Mouse (Mus musculus): Measurements from ENCODE around the gene Agap2.

DNA sequence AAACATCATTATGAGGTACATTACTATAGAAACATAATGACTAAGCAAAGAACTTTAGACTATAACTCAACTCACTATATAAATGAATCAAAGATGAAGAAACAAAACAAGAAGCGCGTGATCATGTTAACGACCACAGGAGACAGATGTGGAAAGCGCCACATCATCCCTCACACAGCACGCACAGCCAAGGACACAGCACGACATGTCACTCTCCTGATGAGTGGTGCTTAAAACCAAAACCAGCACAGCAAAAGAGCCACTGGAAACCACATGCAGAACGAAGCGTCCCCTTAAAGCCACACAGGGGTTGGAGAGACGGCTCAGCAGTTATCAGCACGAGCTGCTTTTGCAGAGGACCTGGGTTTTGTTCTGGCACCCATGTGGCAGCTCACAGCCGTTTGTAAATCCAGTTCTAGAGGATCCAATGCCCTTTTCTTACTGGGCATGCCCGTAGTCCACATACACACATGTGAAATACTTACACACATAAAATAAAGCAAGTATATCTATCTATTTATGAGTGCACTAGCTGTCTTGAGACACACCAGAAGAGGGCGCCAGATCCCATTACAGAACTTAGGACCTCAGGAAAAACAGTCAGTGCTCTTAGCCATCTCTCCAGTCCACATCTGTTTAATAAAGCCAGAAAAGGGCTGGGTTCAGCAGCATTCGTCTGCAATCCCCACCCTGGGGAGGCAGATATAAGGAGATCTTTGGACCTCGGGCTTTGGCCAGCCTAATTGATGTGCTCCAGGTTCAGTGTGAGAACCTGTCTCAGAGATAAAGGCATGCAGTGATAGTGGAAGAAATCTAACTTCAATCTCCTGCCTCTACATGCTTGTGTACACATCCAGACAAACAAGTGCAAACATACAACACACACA lies 36.2 kb downstream of the Agap2 start:
- peak; percentile 34 for TF ChIP-seq CTCF (IDR thresholded peaks at IDR 0.05)
- TF ChIP-seq EP300 (IDR thresholded peaks at IDR 0.05) = no peak

All from lung, postnatal 0 days (tissue).